Mouse (Mus musculus) stomach, postnatal 0 days (tissue): ENCODE data around the gene Grm1.

ENCODE experiments used
- CTCF ChIP-seq: IDR thresholded peaks from 2 replicates; pipeline ENCODE4 v1.5.1; 2016; ENCODE audit warnings: antibody characterized with exemption, low read depth, mild to moderate bottlenecking, moderate library complexity
- EP300 ChIP-seq: optimal IDR thresholded peaks from 2 replicates; pipeline ENCODE3; 2016; ENCODE audit warnings: antibody characterized with exemption

GRCm38 (mm10) chr10:10935806-10936205 is 146.3 kb downstream of the Grm1 start:
- no peak for TF ChIP-seq CTCF
- no peak for TF ChIP-seq EP300
